Mouse (Mus musculus): ENCODE data around the gene Myom1.

Gene Myom1

DNA sequence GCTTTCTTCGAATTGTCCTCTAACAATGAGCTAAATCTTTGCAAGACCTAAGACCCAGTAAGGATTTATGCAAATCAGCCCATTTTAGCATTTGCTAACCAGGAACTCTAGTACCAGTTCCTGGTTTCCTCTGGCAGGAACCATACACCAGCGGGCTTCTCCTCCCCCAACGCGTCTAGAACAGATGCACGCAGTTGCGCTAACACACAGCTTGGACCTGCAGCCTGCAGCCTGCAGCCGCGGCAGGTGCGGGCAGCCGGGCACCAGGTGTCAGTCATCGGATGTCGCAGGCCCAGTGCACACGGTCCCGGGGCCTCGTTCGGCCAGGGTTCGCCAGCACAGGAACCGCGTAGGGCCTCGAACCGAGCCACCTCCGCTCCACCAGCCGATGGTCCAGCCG lies 12.4 kb upstream of the Myom1 start:
- TF ChIP-seq POU5F1 (IDR thresholded peaks at IDR 0.05; ENCODE audit: borderline replicate concordance, low read length) (no peak), CTCF (conservative IDR thresholded peaks at IDR 0.05; ENCODE audit: low read length) (no peak), NANOG (IDR thresholded peaks at IDR 0.05; ENCODE audit: borderline replicate concordance, low read length) (no peak)
- Histone ChIP-seq H3K9me3 (ENCODE audit: low read length) (no peaks in the 10 kb centered on the region), H3K4me1 (replicated peaks; ENCODE audit: low read depth, low read length) (peaks cover 85% of the 10 kb centered on the region), H3K27me3 (ENCODE audit: insufficient read depth, low read length) (no peaks in the 10 kb centered on the region), H3K36me3 (ENCODE audit: insufficient read depth, low read length) (peaks cover 72% of the 10 kb centered on the region), H3K4me3 (replicated peaks; ENCODE audit: low read length) (peak overlapping the region; percentile 96)

DNA sequence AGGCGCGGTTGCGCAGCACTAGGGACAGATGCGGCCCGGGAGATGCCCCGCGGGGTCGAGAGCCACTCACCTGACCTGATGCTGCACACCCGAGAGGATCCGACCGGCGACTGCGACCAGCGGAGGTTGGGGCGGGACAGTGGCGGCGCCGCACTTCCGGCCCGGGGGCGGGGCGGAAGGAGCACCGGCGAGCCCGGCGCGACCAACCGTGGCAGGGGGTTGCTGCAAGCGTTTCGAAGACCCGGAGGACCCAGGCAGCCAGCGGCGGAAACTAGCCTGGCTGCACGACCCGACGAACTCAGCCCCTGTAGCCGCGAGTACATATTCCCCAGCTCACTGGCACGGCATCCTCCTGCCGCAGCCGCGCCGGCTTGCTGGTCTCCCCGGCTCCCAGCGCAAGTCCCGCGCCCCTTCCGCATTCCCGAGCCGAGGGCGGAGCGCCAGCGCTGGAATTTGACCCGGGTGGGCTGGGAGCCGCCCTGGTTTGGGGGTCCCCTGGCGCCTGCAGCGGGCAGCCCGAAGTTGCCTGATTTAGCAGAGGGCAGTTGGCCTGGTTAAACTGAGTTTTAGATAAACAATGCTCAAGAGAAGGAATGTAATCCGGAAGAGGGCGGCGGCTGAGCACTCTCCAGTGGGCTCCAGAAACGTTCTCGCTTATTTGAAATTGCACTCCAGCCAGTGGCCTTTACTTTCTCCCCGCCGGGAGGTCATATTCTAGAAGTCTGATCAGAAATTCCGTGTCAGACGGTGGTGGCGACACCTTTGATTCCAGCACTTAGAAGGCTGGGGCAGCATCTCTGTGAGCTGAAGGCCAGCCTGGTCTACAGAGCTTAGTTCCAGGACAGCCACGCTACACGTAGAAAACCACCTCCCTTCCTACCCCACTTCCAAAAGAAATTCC lies 11.8 kb upstream of the Myom1 start:
- TF ChIP-seq POU5F1 (IDR thresholded peaks at IDR 0.05; ENCODE audit: borderline replicate concordance, low read length), result no peak
- no peak for TF ChIP-seq CTCF (conservative IDR thresholded peaks at IDR 0.05; ENCODE audit: low read length)
- Histone ChIP-seq H3K4me3 (replicated peaks; ENCODE audit: low read length) (peak overlapping the region; percentile 96), H3K9me3 (ENCODE audit: low read length) (no peaks in the 10 kb centered on the region), H3K4me1 (replicated peaks; ENCODE audit: low read depth, low read length) (peaks cover 83% of the 10 kb centered on the region), H3K27me3 (ENCODE audit: insufficient read depth, low read length) (no peaks in the 10 kb centered on the region), H3K36me3 (ENCODE audit: insufficient read depth, low read length) (peaks cover 75% of the 10 kb centered on the region)

DNA sequence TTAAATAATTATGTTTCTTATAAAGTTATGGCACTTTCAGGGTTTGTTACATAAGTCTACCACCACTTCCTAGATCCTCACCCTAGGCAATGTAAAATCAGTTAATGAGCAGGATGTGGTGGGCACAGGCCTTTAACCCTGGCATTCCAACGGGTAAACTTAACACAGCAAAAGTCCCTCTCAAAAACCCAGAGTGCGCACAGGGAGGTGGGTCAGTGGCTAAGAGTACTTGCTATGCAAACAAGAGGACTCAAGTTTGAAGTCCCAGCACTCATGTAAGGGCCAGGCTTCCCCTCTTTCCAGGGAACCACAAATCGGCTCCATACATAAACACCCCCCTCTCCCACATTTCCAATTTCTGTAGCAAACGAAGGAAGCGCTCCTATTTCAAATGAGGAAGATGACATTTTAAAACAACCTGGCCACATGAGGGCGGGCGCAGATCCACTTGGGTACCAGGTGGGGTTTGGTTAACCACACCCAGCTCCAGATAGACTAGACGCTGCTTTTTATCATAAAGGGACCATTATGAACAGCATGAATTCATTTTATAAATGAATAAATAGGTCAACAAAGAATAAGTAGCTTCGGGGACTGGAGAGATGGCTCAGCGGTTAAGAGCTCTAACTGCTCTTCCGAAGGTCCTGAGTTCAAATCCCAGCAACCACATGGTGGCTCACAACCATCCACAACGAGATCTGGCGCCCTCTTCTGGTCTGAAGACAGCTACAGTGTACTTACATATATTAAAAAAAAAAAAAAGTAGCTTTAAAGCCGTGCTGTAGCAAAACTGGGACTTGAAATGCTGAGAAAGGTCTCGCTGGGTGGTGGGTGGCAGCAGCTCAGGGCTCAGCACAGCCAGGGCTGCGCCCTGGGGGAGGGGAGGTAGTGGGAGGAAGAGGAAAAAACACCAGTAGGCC lies 10.5 kb upstream of the Myom1 start:
- Histone ChIP-seq H3K4me1 (replicated peaks; ENCODE audit: low read depth, low read length) (peaks cover 83% of the 10 kb centered on the region), H3K27me3 (ENCODE audit: insufficient read depth, low read length) (no peaks in the 10 kb centered on the region), H3K36me3 (ENCODE audit: insufficient read depth, low read length) (peaks cover 75% of the 10 kb centered on the region), H3K9me3 (ENCODE audit: low read length) (no peaks in the 10 kb centered on the region), H3K4me3 (replicated peaks; ENCODE audit: low read length) (peak overlapping the region; percentile 96)
- TF ChIP-seq CTCF (conservative IDR thresholded peaks at IDR 0.05; ENCODE audit: low read length) (peak; percentile 40), POU5F1 (IDR thresholded peaks at IDR 0.05; ENCODE audit: borderline replicate concordance, low read length) (no peak)

DNA sequence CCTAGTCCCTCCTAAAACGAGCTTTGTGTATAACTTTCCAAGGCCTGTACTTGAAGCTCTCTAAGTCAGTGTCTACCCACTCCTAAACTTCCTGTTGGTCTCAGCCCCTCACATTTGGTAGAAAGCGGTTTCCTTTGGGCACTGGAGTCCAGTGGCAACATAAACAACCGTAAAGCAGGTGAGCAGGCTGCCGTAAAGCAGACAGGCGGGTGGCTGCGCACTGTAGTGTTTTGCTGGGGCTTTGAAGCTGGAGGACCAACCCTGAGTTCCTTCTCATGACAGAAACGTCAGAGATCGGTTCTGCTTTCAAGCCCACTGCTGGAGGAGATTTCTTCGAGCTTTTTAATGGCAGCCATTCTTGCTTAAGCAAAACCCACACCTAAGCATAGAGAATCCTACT lies 9.8 kb upstream of the Myom1 start:
- no peak for TF ChIP-seq NANOG (IDR thresholded peaks at IDR 0.05; ENCODE audit: borderline replicate concordance, low read length)
- TF ChIP-seq POU5F1 (IDR thresholded peaks at IDR 0.05; ENCODE audit: borderline replicate concordance, low read length), result no peak
- no peak for TF ChIP-seq CTCF (conservative IDR thresholded peaks at IDR 0.05; ENCODE audit: low read length)
- no peaks in the 10 kb centered on the region for H3K27me3 ChIP-seq (ENCODE audit: insufficient read depth, low read length)
- peaks cover 81% of the 10 kb centered on the region for H3K4me1 ChIP-seq (replicated peaks; ENCODE audit: low read depth, low read length)

DNA sequence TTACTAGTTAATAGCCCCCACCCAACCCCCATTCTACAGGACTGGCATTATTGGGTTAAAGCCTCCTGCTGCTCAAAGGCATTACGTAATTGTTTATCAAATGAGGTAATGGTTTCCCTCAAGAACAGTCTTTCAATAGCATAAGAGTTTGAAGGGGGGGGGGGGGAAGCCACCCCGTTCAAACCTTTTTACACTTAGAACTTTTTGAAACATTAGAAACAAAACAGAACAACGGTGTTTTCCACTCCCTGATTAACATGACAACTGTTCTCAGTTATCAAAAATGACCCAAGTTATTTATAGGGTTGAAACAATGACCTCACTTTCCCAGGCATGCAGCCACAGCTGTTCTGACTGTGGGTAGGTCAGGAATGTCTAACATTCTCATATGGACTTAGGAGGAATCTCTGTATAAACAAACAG lies 9.0 kb upstream of the Myom1 start:
- peaks cover 64% of the 10 kb centered on the region for H3K36me3 ChIP-seq (ENCODE audit: insufficient read depth, low read length)
- no peaks in the 10 kb centered on the region for H3K9me3 ChIP-seq (ENCODE audit: low read length)
- H3K27me3 ChIP-seq (ENCODE audit: insufficient read depth, low read length), result no peaks in the 10 kb centered on the region
- peaks cover 81% of the 10 kb centered on the region for H3K4me1 ChIP-seq (replicated peaks; ENCODE audit: low read depth, low read length)
- TF ChIP-seq POU5F1 (IDR thresholded peaks at IDR 0.05; ENCODE audit: borderline replicate concordance, low read length), result no peak
- no peak for TF ChIP-seq CTCF (conservative IDR thresholded peaks at IDR 0.05; ENCODE audit: low read length)
- TF ChIP-seq NANOG (IDR thresholded peaks at IDR 0.05; ENCODE audit: borderline replicate concordance, low read length), result no peak
- 0 out of 2 replicates have a peak overlapping the region, but pooled peaks have one; percentile 20 for H3K4me3 ChIP-seq (replicated peaks; ENCODE audit: low read length)

More for the DNA sequence above, 9.8 kb upstream of the Myom1 start:
- no peaks in the 10 kb centered on the region for H3K9me3 ChIP-seq (ENCODE audit: low read length)
- H3K4me3 ChIP-seq (replicated peaks; ENCODE audit: low read length), result peak overlapping the region; percentile 20; the same call in 1 of the 2 replicates
- peaks cover 69% of the 10 kb centered on the region for H3K36me3 ChIP-seq (ENCODE audit: insufficient read depth, low read length)

DNA sequence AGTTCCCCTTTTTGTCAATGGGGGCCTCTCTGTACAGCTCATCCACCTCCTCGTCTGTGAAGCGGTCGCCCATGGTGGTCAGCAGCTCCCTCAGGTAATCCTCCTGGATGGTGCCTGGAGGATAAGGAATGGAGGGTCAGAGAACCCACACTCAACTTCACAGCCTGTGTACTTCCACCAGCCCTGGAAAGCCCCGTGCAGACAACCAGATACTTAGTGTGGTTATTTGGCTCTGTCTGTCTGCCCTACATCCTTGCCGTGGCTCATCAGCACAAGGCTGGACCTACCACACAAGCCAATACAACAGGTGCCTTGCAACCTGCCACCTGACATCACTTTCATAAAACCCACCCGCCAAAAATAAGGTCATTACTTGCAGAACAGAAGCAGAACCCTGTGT lies 7.8 kb upstream of the Myom1 start:
- Histone ChIP-seq H3K4me3 (replicated peaks; ENCODE audit: low read length) (no peak overlapping the region), H3K9me3 (ENCODE audit: low read length) (no peaks in the 10 kb centered on the region), H3K36me3 (ENCODE audit: insufficient read depth, low read length) (peaks cover 66% of the 10 kb centered on the region), H3K27me3 (ENCODE audit: insufficient read depth, low read length) (no peaks in the 10 kb centered on the region), H3K4me1 (replicated peaks; ENCODE audit: low read depth, low read length) (peaks cover 81% of the 10 kb centered on the region)
- TF ChIP-seq POU5F1 (IDR thresholded peaks at IDR 0.05; ENCODE audit: borderline replicate concordance, low read length), result no peak
- TF ChIP-seq CTCF (conservative IDR thresholded peaks at IDR 0.05; ENCODE audit: low read length), result no peak

DNA sequence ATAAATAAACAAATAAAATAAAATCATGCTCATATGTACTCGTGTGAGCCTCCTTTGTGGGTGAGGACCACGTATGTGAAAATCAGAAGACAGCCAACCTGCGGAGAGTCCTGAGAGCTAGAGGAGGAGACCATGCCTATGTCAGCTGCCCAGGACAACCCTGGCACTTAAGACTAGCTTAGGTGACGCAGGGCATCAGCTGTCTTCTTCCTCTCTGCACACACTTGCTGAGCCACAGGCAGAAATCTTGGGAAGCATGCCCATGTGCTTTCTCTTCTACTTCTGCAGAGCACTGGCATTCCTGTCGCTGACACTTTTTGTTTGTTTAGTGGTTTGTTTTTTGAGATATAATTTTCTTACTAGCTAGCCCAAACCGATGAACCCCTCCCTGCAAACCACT lies 6.9 kb upstream of the Myom1 start:
- no peak for TF ChIP-seq NANOG (IDR thresholded peaks at IDR 0.05; ENCODE audit: borderline replicate concordance, low read length)
- no peak for TF ChIP-seq CTCF (conservative IDR thresholded peaks at IDR 0.05; ENCODE audit: low read length)
- no peak for TF ChIP-seq POU5F1 (IDR thresholded peaks at IDR 0.05; ENCODE audit: borderline replicate concordance, low read length)
- Histone ChIP-seq H3K9me3 (ENCODE audit: low read length) (no peaks in the 10 kb centered on the region), H3K4me3 (replicated peaks; ENCODE audit: low read length) (no peak overlapping the region), H3K27me3 (ENCODE audit: insufficient read depth, low read length) (no peaks in the 10 kb centered on the region), H3K4me1 (replicated peaks; ENCODE audit: low read depth, low read length) (peaks cover 90% of the 10 kb centered on the region), H3K36me3 (ENCODE audit: insufficient read depth, low read length) (peaks cover 72% of the 10 kb centered on the region)

DNA sequence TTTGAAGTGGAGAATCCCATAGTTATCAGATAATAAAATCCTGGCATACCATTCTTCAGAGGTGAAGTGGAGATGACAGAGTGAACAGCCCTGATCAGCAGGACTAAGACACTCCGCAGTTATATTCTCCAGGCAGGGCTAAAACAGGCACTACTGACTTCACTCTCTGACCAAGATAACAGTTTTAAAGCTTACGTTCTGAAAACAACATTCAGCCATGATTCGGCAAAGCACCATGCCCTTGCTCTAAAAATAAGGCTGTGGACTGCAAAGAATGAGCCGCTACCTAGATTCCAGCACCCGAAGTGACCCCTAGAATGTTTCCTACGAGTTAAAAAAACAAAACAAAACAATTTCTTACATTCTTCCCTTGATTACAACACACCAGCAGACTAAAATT lies 4.6 kb upstream of the Myom1 start:
- TF ChIP-seq CTCF (conservative IDR thresholded peaks at IDR 0.05; ENCODE audit: low read length) (no peak), POU5F1 (IDR thresholded peaks at IDR 0.05; ENCODE audit: borderline replicate concordance, low read length) (no peak), NANOG (IDR thresholded peaks at IDR 0.05; ENCODE audit: borderline replicate concordance, low read length) (no peak)
- Histone ChIP-seq H3K36me3 (ENCODE audit: insufficient read depth, low read length) (peaks cover 60% of the 10 kb centered on the region), H3K9me3 (ENCODE audit: low read length) (no peaks in the 10 kb centered on the region), H3K4me3 (replicated peaks; ENCODE audit: low read length) (peak overlapping the region; percentile 7; the same call in 1 of the 2 replicates), H3K27me3 (ENCODE audit: insufficient read depth, low read length) (no peaks in the 10 kb centered on the region), H3K4me1 (replicated peaks; ENCODE audit: low read depth, low read length) (peaks cover 81% of the 10 kb centered on the region)
